Mouse (Mus musculus): ENCODE data around the gene Olfr1152. TPM values are rescaled to one million over a fixed set of nuclear protein-coding genes. Genes with fewer than 3 reads are reported as not detected.

The Olfr1152 gene
- polyA plus RNA-seq (2017; shearing (Covaris generic)) = 0.05 TPM

GRCm38 (mm10) chr2:87866192-87866591 is at the start of gene Olfr1152:
TSS of gene Olfr1152 (plus strand) at chr2:87866492.

GRCm38 (mm10) chr2:87830233-87830632 is 36.1 kb upstream of the Olfr1152 start, which contains the start of gene Olfr1148:
TSS of gene Olfr1148 (plus strand) at chr2:87830533.

GRCm38 (mm10) chr2:87843693-87844092 is 22.6 kb upstream of the Olfr1152 start, which contains the start of gene Olfr1150-ps1:
TSS of gene Olfr1150-ps1 (plus strand) at chr2:87843993.

GRCm38 (mm10) chr2:87855562-87855961 is 10.7 kb upstream of the Olfr1152 start, which contains the start of gene Olfr1151:
TSS of gene Olfr1151 (plus strand) at chr2:87855862.

GRCm38 (mm10) chr2:87894662-87895061 is 28.4 kb downstream of the Olfr1152 start, which contains the start of gene Olfr1153:
TSS of gene Olfr1153 (plus strand) at chr2:87894962.

GRCm38 (mm10) chr2:87905066-87905465 is 38.8 kb downstream of the Olfr1152 start, which contains the start of gene Olfr1154:
TSS of gene Olfr1154 (minus strand) at chr2:87905166.

Other genes starting within 250 kb of the Olfr1152 start
- gene Olfr1131, start 239.4 kb upstream of the Olfr1152 start, polyA plus RNA-seq (2017; shearing (Covaris generic)) = 0.13 TPM
- not detected for gene Olfr1132, start 229.0 kb upstream of the Olfr1152 start, polyA plus RNA-seq (2017; shearing (Covaris generic))
- gene Olfr1133, start 219.1 kb upstream of the Olfr1152 start, polyA plus RNA-seq (2017; shearing (Covaris generic)) = not detected
- gene Olfr1134, start 208.0 kb upstream of the Olfr1152 start, polyA plus RNA-seq (2017; shearing (Covaris generic)) = not detected
- gene Olfr1135, start 192.8 kb upstream of the Olfr1152 start, polyA plus RNA-seq (2017; shearing (Covaris generic)) = not detected
- not detected for gene Olfr1136, start 172.5 kb upstream of the Olfr1152 start, polyA plus RNA-seq (2017; shearing (Covaris generic))
- not detected for gene Olfr1137, start 153.3 kb upstream of the Olfr1152 start, polyA plus RNA-seq (2017; shearing (Covaris generic))
- gene Olfr1138, start 126.5 kb upstream of the Olfr1152 start, polyA plus RNA-seq (2017; shearing (Covaris generic)) = not detected
- gene Olfr1140, start 122.7 kb upstream of the Olfr1152 start, polyA plus RNA-seq (2017; shearing (Covaris generic)) = not detected
- gene Olfr1141, start 112.5 kb upstream of the Olfr1152 start, polyA plus RNA-seq (2017; shearing (Covaris generic)) = not detected
- not detected for gene Olfr152, start 87.0 kb upstream of the Olfr1152 start, polyA plus RNA-seq (2017; shearing (Covaris generic))
- gene Olfr1143, start 65.9 kb upstream of the Olfr1152 start, polyA plus RNA-seq (2017; shearing (Covaris generic)) = not detected
- not detected for gene Olfr1145, start 56.7 kb upstream of the Olfr1152 start, polyA plus RNA-seq (2017; shearing (Covaris generic))
- not detected for gene Olfr1148, start 36.0 kb upstream of the Olfr1152 start, polyA plus RNA-seq (2017; shearing (Covaris generic))
- not detected for gene Olfr1150-ps1, start 22.5 kb upstream of the Olfr1152 start, polyA plus RNA-seq (2017; shearing (Covaris generic))
- gene Olfr1151, start 10.6 kb upstream of the Olfr1152 start, polyA plus RNA-seq (2017; shearing (Covaris generic)) = 0.11 TPM
- gene Olfr1153, start 28.5 kb downstream of the Olfr1152 start, polyA plus RNA-seq (2017; shearing (Covaris generic)) = not detected
- not detected for gene Olfr1154, start 38.7 kb downstream of the Olfr1152 start, polyA plus RNA-seq (2017; shearing (Covaris generic))
- gene Olfr1155, start 78.6 kb downstream of the Olfr1152 start, polyA plus RNA-seq (2017; shearing (Covaris generic)) = not detected
- gene Olfr1156, start 86.6 kb downstream of the Olfr1152 start, polyA plus RNA-seq (2017; shearing (Covaris generic)) = 0.12 TPM
- not detected for gene Olfr1157, start 101.8 kb downstream of the Olfr1152 start, polyA plus RNA-seq (2017; shearing (Covaris generic))
- not detected for gene Olfr74, start 108.2 kb downstream of the Olfr1152 start, polyA plus RNA-seq (2017; shearing (Covaris generic))
- not detected for gene Olfr1158, start 123.6 kb downstream of the Olfr1152 start, polyA plus RNA-seq (2017; shearing (Covaris generic))
- not detected for gene Olfr1160, start 141.8 kb downstream of the Olfr1152 start, polyA plus RNA-seq (2017; shearing (Covaris generic))
- gene Olfr1161, start 156.3 kb downstream of the Olfr1152 start, polyA plus RNA-seq (2017; shearing (Covaris generic)) = not detected
- not detected for gene Olfr73, start 171.2 kb downstream of the Olfr1152 start, polyA plus RNA-seq (2017; shearing (Covaris generic))
- gene Olfr1162, start 184.6 kb downstream of the Olfr1152 start, polyA plus RNA-seq (2017; shearing (Covaris generic)) = not detected
- not detected for gene Olfr1163, start 205.3 kb downstream of the Olfr1152 start, polyA plus RNA-seq (2017; shearing (Covaris generic))
- gene Olfr1164, start 227.5 kb downstream of the Olfr1152 start, polyA plus RNA-seq (2017; shearing (Covaris generic)) = not detected